Mouse (Mus musculus): ENCODE measurements around the gene Gm20388. TPM values are rescaled to one million over a fixed set of nuclear protein-coding genes. Genes with fewer than 3 reads are reported as not detected.

Gene Gm20388
- total and polyA plus RNA-seq, 2 experiments from 2014 or later, result 51.3 TPM; not detected in 1

- ATAC-seq, result no peak
- TF ChIP-seq CTCF (IDR thresholded peaks at IDR 0.05; ENCODE audit: low read depth), result no peak
- Histone ChIP-seq H3K4me2 (ENCODE audit: low read depth) (no peak overlapping the region), H3K4me1 (ENCODE audit: insufficient read depth) (no peaks in the 10 kb centered on the region), H3K9me3 (ENCODE audit: low read length) (no peaks in the 10 kb centered on the region), H3K27ac (ENCODE audit: low read depth, low read length) (no peak overlapping the region), H3K4me3 (ENCODE audit: low read depth, low read length) (no peak overlapping the region), H3K27me3 (ENCODE audit: insufficient read depth, low read length) (no peaks in the 10 kb centered on the region), H3K36me3 (ENCODE audit: insufficient read depth) (no peaks in the 10 kb centered on the region), H3K9ac (no peak overlapping the region)
- WGBS, result 84% methylated on average over 9 of the region's 9 CpGs
- no peak for DNase-seq
These were observed 2288.6 kb downstream of the Gm20388 start for GRCm38 (mm10) chr8:122199191-122199590.

- Histone ChIP-seq H3K27ac (ENCODE audit: low read depth, low read length) (no peak overlapping the region), H3K4me2 (ENCODE audit: low read depth) (no peak overlapping the region), H3K27me3 (ENCODE audit: insufficient read depth, low read length) (no peaks in the 10 kb centered on the region), H3K9me3 (ENCODE audit: low read length) (no peaks in the 10 kb centered on the region), H3K9ac (no peak overlapping the region), H3K36me3 (ENCODE audit: insufficient read depth) (no peaks in the 10 kb centered on the region), H3K4me3 (ENCODE audit: low read depth, low read length) (no peak overlapping the region), H3K4me1 (ENCODE audit: insufficient read depth) (no peaks in the 10 kb centered on the region)
- ATAC-seq (no peak), DNase-seq (no peak)
- 68% methylated on average over 4 of the region's 4 CpGs for WGBS
- TF ChIP-seq CTCF (IDR thresholded peaks at IDR 0.05; ENCODE audit: low read depth), result no peak
These were observed 2289.2 kb downstream of the Gm20388 start for GRCm38 (mm10) chr8:122199841-122200240.

GRCm38 (mm10) chr8:122211591-122211990 is 2300.9 kb downstream of the Gm20388 start:
- Histone ChIP-seq H3K27me3 (ENCODE audit: insufficient read depth, low read length) (no peaks in the 10 kb centered on the region), H3K36me3 (ENCODE audit: insufficient read depth) (no peaks in the 10 kb centered on the region), H3K4me3 (ENCODE audit: low read depth, low read length) (no peak overlapping the region), H3K4me2 (ENCODE audit: low read depth) (no peak overlapping the region), H3K9ac (no peak overlapping the region), H3K27ac (ENCODE audit: low read depth, low read length) (no peak overlapping the region), H3K9me3 (ENCODE audit: low read length) (no peaks in the 10 kb centered on the region), H3K4me1 (ENCODE audit: insufficient read depth) (no peaks in the 10 kb centered on the region)
- no peak for DNase-seq
- no peak for ATAC-seq
- no peak for TF ChIP-seq CTCF (IDR thresholded peaks at IDR 0.05; ENCODE audit: low read depth)
- 77% methylated on average over 3 of the region's 3 CpGs for WGBS

- DNase-seq (no peak), ATAC-seq (no peak)
- H3K27ac ChIP-seq (ENCODE audit: low read depth, low read length), result no peak overlapping the region
- WGBS, result 80% methylated on average over 8 of the region's 8 CpGs
- no peaks in the 10 kb centered on the region for H3K9me3 ChIP-seq (ENCODE audit: low read length)
- no peak overlapping the region for H3K4me3 ChIP-seq (ENCODE audit: low read depth, low read length)
- TF ChIP-seq CTCF (IDR thresholded peaks at IDR 0.05; ENCODE audit: low read depth), result no peak
- H3K4me1 ChIP-seq (ENCODE audit: insufficient read depth), result no peaks in the 10 kb centered on the region
- no peak overlapping the region for H3K9ac ChIP-seq
- no peaks in the 10 kb centered on the region for H3K36me3 ChIP-seq (ENCODE audit: insufficient read depth)
- no peaks in the 10 kb centered on the region for H3K27me3 ChIP-seq (ENCODE audit: insufficient read depth, low read length)
- no peak overlapping the region for H3K4me2 ChIP-seq (ENCODE audit: low read depth)
These were observed 2305.0 kb downstream of the Gm20388 start for GRCm38 (mm10) chr8:122215630-122216029.

GRCm38 (mm10) chr8:122216433-122216832 is 2305.8 kb downstream of the Gm20388 start:
- Histone ChIP-seq H3K9me3 (ENCODE audit: low read length) (no peaks in the 10 kb centered on the region), H3K4me2 (ENCODE audit: low read depth) (no peak overlapping the region), H3K9ac (no peak overlapping the region), H3K27ac (ENCODE audit: low read depth, low read length) (no peak overlapping the region), H3K4me3 (ENCODE audit: low read depth, low read length) (no peak overlapping the region), H3K36me3 (ENCODE audit: insufficient read depth) (no peaks in the 10 kb centered on the region), H3K4me1 (ENCODE audit: insufficient read depth) (no peaks in the 10 kb centered on the region), H3K27me3 (ENCODE audit: insufficient read depth, low read length) (no peaks in the 10 kb centered on the region)
- 70% methylated on average over 6 of the region's 6 CpGs for WGBS
- DNase-seq (no peak), ATAC-seq (no peak)
- TF ChIP-seq CTCF (IDR thresholded peaks at IDR 0.05; ENCODE audit: low read depth), result no peak

- Histone ChIP-seq H3K4me3 (ENCODE audit: low read depth, low read length) (no peak overlapping the region), H3K36me3 (ENCODE audit: insufficient read depth) (no peaks in the 10 kb centered on the region), H3K9ac (no peak overlapping the region), H3K27me3 (ENCODE audit: insufficient read depth, low read length) (no peaks in the 10 kb centered on the region), H3K27ac (ENCODE audit: low read depth, low read length) (no peak overlapping the region), H3K4me1 (ENCODE audit: insufficient read depth) (no peaks in the 10 kb centered on the region), H3K9me3 (ENCODE audit: low read length) (no peaks in the 10 kb centered on the region), H3K4me2 (ENCODE audit: low read depth) (no peak overlapping the region)
- ATAC-seq, result no peak
- no peak for DNase-seq
- no peak for TF ChIP-seq CTCF (IDR thresholded peaks at IDR 0.05; ENCODE audit: low read depth)
- 81% methylated on average over 10 of the region's 10 CpGs for WGBS
These were observed 2307.0 kb downstream of the Gm20388 start for GRCm38 (mm10) chr8:122217456-122218177.

- Histone ChIP-seq H3K4me2 (ENCODE audit: low read depth) (no peak overlapping the region), H3K9me3 (ENCODE audit: low read length) (no peaks in the 10 kb centered on the region), H3K4me1 (ENCODE audit: insufficient read depth) (no peaks in the 10 kb centered on the region), H3K27ac (ENCODE audit: low read depth, low read length) (no peak overlapping the region), H3K36me3 (ENCODE audit: insufficient read depth) (no peaks in the 10 kb centered on the region), H3K9ac (no peak overlapping the region), H3K4me3 (ENCODE audit: low read depth, low read length) (no peak overlapping the region), H3K27me3 (ENCODE audit: insufficient read depth, low read length) (no peaks in the 10 kb centered on the region)
- peak; percentile 56 for ATAC-seq
- 50% methylated on average over 10 of the region's 10 CpGs for WGBS
- peak; percentile 40 for DNase-seq
- TF ChIP-seq CTCF (IDR thresholded peaks at IDR 0.05; ENCODE audit: low read depth), result no peak
These were observed 2313.5 kb downstream of the Gm20388 start for GRCm38 (mm10) chr8:122223976-122224649.

All from forebrain, postnatal 0 days (tissue).